Mouse (Mus musculus) neural tube, postnatal 0 days (tissue): Measurements from ENCODE around the gene Retreg3. TPM values are rescaled to one million over a fixed set of nuclear protein-coding genes. Genes with fewer than 3 reads are reported as not detected.

Experiments
- microRNA-seq: library from miRNA; unstranded; fragments of <30 nt; microRNA quantifications from one replicate; pipeline ENCODE4, GENCODE M21; 2016
- polyA plus RNA-seq: library from polyadenylated mRNA; unstranded; fragments of >200 nt; fragmentation: Nextera tagmentation; extraction: Ambion mirVana; gene quantifications from 2 replicates; pipeline ENCODE4 v1.2.1, GENCODE M21; 2015

Retreg3 gene
- polyA plus RNA-seq = 21.0 and 22.1 TPM in 2 replicates

DNA sequence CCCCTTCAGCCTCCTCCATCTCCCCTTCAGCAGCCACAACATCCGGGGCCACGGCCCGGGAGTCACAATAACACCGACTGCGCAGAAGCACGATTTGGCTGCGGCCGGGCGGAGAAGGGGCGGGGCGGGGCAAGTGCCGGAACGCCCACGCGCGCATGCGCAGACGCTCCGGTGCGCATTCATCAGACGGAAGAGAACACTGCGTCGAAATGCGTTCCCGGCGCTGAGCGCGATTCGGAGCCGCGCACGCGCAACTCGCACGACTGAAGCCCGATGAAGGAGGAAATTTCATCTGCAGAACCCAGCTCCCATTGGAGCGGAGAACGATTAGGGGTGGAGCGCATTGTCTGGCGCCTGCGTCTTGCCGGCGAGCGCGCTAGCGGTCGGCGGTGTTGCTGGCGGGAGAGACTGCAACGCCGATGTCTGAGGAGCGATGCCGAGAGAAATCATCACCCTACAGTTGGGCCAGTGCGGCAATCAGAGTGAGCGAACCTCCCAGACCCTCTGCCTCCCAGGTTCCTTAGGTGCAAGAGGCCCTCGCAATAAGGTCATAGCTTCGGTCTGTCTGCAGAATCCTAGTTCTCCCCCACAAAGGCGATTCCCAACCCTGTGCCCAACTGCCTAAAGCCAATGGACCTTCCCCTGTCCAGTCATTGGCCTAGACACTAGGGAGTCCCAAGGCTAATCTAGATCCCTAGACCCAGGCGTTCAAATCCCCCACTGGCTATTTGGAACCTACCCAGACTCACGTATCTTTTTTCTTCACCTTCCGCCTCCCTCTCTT is at the start of gene Retreg3, which contains the start of gene Tubg1:
Gene Retreg3, minus strand, starts transcription at position 133 of the 784 bp plus-strand sequence.
Gene Tubg1, plus strand, starts transcription at position 178 of the 784 bp plus-strand sequence.

DNA sequence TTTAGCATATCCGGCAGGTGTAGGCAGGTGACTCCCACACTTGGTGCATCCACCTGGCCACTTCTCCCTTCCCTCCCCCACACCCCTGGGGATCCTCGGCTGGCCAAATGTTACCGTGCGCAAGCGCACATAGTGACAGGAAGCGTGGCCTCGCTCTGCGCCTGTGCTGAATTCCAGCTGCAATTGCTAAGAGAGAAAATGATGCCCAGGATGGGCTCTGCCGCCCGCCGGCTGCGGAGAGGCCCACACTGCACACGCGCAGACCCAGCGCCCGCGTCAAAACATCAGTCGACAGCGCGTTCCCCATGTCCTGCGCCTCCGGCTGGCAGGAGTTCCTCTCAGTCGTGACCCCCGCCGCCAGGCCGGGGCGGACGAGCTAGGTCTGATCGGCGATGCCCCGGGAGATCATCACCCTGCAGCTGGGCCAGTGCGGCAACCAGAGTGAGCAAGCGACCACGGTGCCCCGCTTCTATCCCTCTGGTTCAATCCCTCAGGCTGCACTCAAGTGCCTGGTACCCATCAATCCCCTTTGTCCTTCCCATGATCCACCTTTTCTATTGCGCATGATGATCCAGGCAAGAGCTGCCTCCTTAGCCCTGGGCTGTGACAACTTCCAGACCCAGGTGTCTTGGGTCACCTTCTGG is 36.2 kb upstream of the Retreg3 start, which contains the start of gene Tubg2:
Gene Tubg2, plus strand, starts transcription at position 180 of the 644 bp plus-strand sequence.

DNA sequence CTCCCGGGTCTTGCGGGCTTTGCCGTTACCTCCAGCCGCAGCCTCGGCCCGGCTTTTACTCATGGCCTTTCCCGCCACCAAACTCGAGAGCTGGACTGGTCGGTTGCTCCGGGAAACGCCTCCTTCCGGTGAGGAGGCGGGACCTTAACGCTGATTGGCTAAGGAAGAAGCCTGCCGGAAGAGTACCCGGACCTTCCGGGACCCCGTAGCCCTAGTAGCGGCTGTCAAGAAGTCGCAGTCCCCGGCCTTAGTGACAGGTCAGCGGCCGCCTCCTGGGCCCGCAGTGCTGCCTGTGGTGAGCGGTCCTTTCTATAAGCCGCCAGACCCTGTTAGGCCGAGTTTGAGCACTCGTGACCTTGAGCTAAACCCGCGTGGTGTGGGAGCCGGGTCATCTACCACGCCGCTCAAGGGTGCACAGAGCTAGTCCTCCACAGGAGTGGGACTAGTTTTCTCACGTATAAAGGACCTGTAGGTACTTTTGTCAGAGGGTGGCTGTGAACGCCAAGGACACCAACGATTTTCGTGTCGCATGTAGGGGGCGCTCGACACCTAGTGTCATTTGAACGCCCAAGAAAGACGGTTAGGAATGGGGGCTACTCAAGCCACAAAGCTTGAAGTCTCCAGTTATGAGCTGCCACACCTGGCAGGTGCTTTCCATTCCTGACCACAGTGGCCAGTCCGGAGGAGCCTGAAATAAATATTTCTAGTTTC is 24.2 kb downstream of the Retreg3 start, which contains the start of gene Psmc3ip:
Gene Psmc3ip, minus strand, starts transcription at position 123 of the 711 bp plus-strand sequence.

DNA sequence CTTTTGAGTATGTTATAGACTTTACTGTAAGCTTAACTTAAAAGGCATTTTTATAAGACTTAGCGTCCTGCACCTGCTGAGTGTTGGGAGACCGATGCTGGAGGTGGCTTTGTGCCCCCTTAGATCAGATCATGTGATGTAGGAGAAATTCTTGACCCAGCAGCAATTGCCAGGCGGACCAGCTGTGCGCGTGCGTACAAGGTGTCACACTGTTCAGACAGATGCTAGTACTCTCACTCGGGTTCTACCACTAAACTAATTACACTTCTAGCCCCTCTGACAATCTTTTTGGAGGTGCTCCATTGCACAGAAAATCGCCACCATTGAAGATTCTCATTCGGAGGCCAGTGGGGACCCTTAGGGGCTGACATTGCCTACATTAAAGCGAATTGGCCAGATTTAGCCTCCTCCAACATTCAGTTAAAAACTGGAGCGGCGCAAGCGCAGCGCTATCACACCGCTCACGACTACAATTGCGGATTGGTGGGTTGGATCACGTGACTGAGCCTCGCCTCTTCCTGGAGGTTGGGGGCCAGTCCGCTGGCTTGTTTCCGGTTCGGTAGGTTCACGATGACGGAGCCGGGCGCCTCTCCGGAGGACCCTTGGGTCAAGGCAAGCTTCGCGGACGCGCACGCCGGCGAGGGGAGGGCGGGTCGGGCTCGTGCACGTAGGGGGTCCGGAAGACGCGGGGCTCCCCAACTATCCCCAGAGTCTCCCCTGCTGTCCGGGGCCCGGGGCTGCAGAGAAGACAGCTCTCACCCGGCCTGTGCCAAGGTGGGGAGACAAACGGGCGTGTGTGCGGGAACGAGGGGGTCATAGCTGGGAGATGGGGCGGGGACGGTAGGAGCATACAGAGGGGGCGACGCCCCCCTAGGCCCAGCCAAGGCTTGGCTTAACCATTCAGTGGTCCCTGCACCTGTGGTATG is 32.7 kb downstream of the Retreg3 start, which contains the start of gene Mlx:
Gene Mlx, plus strand, starts transcription at position 522 of the 926 bp plus-strand sequence.

DNA sequence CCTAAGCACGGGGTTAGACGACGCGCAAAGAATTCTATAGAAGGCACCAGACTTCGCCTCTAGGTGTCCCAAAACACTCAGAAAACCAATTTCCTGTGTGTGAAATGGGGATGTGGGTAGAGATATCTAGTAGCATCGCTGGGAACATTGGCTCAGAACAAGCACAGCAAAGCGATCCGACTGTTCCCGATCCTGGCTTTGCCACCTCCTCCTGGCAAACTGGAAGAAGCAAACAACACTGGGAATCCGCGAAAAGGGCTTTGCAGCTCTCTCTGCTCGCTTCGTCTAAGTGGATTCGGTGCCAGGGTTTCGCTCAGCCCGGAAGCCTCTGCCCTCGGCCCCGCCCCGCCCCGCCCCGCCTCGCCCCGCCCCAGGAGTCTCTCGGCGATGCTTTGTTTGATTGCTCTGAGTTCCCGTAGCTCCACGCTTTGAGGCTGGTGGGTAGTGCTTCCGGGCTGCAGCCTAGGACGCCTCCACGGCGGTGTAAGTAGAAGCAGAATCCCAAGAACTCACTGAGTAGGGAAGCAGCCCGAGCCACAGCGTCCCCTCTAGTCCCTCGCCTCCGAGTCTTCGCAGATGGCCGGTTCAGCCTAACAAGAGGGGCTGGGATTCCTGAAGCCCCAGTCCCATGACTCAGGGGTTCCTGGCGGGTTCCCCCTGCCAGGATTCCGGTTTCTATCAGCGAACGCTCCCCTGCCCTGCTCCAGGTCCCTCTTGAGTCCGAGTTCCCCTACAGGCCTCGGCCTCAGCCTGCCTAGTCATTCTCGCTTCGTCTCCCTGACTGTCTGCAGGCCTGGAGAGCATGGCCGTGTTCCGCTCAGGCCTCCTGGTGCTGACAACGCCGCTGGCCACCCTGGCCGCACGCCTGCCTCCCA is 37.2 kb downstream of the Retreg3 start, which contains the start of gene Coasy:
Gene Coasy, plus strand, starts transcription at position 358 of the 875 bp plus-strand sequence.

DNA sequence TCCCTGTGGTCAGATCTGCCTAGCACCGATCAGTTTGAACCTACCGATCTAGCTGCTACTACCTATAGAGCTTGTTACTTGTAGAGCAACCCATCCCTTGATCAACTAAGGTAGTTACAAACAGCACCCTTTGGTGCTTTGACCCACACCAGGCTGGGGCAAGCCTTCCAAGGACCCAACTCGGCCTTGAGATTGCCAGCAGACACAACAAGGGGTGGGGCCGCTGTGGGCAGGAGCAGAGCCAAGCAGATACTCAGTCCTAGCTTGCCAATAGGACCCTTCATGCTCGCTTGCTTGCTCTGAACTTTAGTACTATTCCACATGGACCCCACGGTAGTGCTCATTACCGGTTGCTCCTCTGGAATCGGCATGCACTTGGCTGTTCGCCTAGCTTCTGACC is 41.6 kb downstream of the Retreg3 start, which contains the start of gene Hsd17b1:
Gene Hsd17b1, plus strand, starts transcription at position 291 of the 400 bp plus-strand sequence.

DNA sequence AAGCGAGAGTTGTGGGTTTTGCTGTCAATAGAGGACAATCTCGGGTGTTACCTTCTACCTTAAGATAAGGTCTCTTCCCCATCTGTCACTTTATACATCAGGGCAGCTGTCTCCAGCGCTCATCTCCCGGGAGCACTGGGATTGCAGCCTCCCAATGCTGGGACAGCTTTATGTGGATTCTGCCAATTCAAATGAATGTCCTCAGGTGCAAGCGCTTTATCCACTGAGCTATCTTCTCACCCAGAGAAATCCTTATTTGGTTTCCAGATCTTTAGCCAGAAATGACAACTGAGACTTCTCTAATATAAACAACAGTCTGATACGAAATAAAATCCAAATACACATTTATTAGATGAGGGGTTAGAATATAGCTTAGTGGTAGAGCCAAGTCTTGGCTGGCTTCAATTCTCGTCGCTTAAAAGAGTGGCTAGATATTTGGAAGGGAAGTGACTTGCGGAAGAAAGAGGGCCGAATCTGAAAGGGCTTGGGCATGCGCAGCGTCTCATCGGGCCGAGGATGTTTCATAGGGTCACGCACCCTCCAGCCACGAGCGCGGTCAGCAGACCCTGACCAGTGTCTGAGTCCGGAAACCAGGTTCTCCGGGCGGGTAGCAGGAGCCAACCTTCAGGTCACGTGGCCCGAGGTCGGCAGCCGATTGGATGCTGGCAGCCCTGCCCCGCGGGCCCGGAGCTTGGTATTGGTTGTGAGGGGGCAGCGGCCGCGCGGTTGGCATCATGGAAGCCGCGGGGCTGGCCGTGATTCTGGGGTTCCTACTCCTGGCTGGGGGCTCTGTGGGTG is 50.1 kb downstream of the Retreg3 start, which contains the start of gene Naglu:
Gene Naglu, plus strand, starts transcription at position 622 of the 798 bp plus-strand sequence.

Small RNAs within 50 kb of the gene (microRNA-seq; reads per million reads assigned to microRNA genes)
- gene Gm27626 = not detected

Other genes starting within 250 kb of the Retreg3 start
- 49.0 and 55.4 TPM in 2 replicates for gene Stat3, start 180.4 kb downstream of the Retreg3 start, polyA plus RNA-seq
- 52.5 and 68.3 TPM in 2 replicates for gene Cavin1, start 149.0 kb downstream of the Retreg3 start, polyA plus RNA-seq
- 156 and 176 TPM in 2 replicates for gene Atp6v0a1, start 110.4 kb downstream of the Retreg3 start, polyA plus RNA-seq
- 12.8 and 12.9 TPM in 2 replicates for gene Naglu, start 49.9 kb downstream of the Retreg3 start, polyA plus RNA-seq
- 0.18 and 0.28 TPM in 2 replicates for gene Hsd17b1, start 41.5 kb downstream of the Retreg3 start, polyA plus RNA-seq
- 30.7 and 32.2 TPM in 2 replicates for gene Coasy, start 37.3 kb downstream of the Retreg3 start, polyA plus RNA-seq
- gene Mlx, start 32.6 kb downstream of the Retreg3 start, polyA plus RNA-seq = 66.4 and 68.3 TPM in 2 replicates
- 11.4 and 15.9 TPM in 2 replicates for gene Psmc3ip, start 24.5 kb downstream of the Retreg3 start, polyA plus RNA-seq
- gene Tubg1, start within 50 bp of the Retreg3 start, polyA plus RNA-seq = 61.3 and 65.4 TPM in 2 replicates
- gene Tubg2, start 36.0 kb upstream of the Retreg3 start, polyA plus RNA-seq = 62.5 and 67.4 TPM in 2 replicates
- gene Cntnap1, start 50.6 kb upstream of the Retreg3 start, polyA plus RNA-seq = 13.6 and 14.3 TPM in 2 replicates
- gene Plekhh3, start 51.5 kb upstream of the Retreg3 start, polyA plus RNA-seq = 7.9 and 10.5 TPM in 2 replicates
- 0.56 and 1.0 TPM in 2 replicates for gene Ccr10, start 55.5 kb upstream of the Retreg3 start, polyA plus RNA-seq
- gene Ezh1, start 106.6 kb upstream of the Retreg3 start, polyA plus RNA-seq = 21.5 and 25.4 TPM in 2 replicates
- 143 and 155 TPM in 2 replicates for gene Ramp2, start 126.1 kb upstream of the Retreg3 start, polyA plus RNA-seq
- gene Vps25, start 133.8 kb upstream of the Retreg3 start, polyA plus RNA-seq = 129 and 133 TPM in 2 replicates
- gene Wnk4, start 140.7 kb upstream of the Retreg3 start, polyA plus RNA-seq = 5.9 and 6.4 TPM in 2 replicates
- 0.48 and 1.0 TPM in 2 replicates for gene Cntd1, start 159.1 kb upstream of the Retreg3 start, polyA plus RNA-seq
- gene Coa3, start 159.2 kb upstream of the Retreg3 start, polyA plus RNA-seq = 229 and 252 TPM in 2 replicates
- 131 and 140 TPM in 2 replicates for gene Becn1, start 182.4 kb upstream of the Retreg3 start, polyA plus RNA-seq
- gene Psme3, start 196.3 kb upstream of the Retreg3 start, polyA plus RNA-seq = 80.5 and 81.0 TPM in 2 replicates
- gene Aoc2, start 205.2 kb upstream of the Retreg3 start, polyA plus RNA-seq = 0.46 and 0.64 TPM in 2 replicates
- gene Aoc3, start 210.7 kb upstream of the Retreg3 start, polyA plus RNA-seq = 0.18 and 0.34 TPM in 2 replicates
- gene G6pc, start 247.7 kb upstream of the Retreg3 start, polyA plus RNA-seq = not detected in 2 replicates